Mouse (Mus musculus) testis, adult 2 months (tissue): ENCODE measurements around the gene Ano1. TPM values are rescaled to one million over a fixed set of nuclear protein-coding genes. Genes with fewer than 3 reads are reported as not detected.

ENCODE experiments used
- H3K27ac ChIP-seq: fragments of 200-500 bp; 2 replicates; pipeline ENCODE4 v1.5.1; 2012; ENCODE audit warnings: low read depth, low read length; ENCODE audit not compliant: control insufficient read depth, insufficient read depth
- H3K27me3 ChIP-seq: fragments of 200-500 bp; 2 replicates; pipeline ENCODE4 v1.6.1; 2012; ENCODE audit warnings: mild to moderate bottlenecking, low read length, moderate library complexity; ENCODE audit not compliant: control insufficient read depth, insufficient read depth
- H3K36me3 ChIP-seq: fragments of 200-500 bp; 2 replicates; pipeline ENCODE4 v1.6.1; 2012; ENCODE audit warnings: mild to moderate bottlenecking, low read length; ENCODE audit not compliant: control insufficient read depth, insufficient read depth
- H3K4me1 ChIP-seq: fragments of 200-500 bp; 2 replicates; pipeline ENCODE4 v1.6.1; 2012; ENCODE audit warnings: low read length; ENCODE audit not compliant: control insufficient read depth, insufficient read depth
- H3K4me3 ChIP-seq: fragments of 200-500 bp; 2 replicates; pipeline ENCODE4 v1.5.1; 2012; ENCODE audit warnings: low read depth, mild to moderate bottlenecking, low read length, moderate library complexity, mixed read lengths; ENCODE audit not compliant: control insufficient read depth
- CTCF ChIP-seq: fragments of 200-500 bp; IDR thresholded peaks from 2 replicates; pipeline ENCODE4 v1.5.1; 2012; ENCODE audit warnings: low read depth, mild to moderate bottlenecking, inconsistent platforms, low read length, moderate library complexity; ENCODE audit not compliant: control insufficient read depth, insufficient read depth, insufficient replicate concordance
- POLR2A ChIP-seq: fragments of 200-500 bp; IDR thresholded peaks from 2 replicates; pipeline ENCODE4 v1.6.1; 2012; ENCODE audit warnings: low read depth, mild to moderate bottlenecking, inconsistent platforms, low read length, moderate library complexity; ENCODE audit not compliant: control insufficient read depth
- polyA plus RNA-seq: library from polyadenylated mRNA; depleted of rRNA; stranded (reverse); fragments of >200 nt; gene quantifications from 2 replicates; pipeline ENCODE4 v1.2.3, GENCODE M21; 2012

Ano1 gene
- polyA plus RNA-seq, 1 experiment = 28.2 TPM

DNA sequence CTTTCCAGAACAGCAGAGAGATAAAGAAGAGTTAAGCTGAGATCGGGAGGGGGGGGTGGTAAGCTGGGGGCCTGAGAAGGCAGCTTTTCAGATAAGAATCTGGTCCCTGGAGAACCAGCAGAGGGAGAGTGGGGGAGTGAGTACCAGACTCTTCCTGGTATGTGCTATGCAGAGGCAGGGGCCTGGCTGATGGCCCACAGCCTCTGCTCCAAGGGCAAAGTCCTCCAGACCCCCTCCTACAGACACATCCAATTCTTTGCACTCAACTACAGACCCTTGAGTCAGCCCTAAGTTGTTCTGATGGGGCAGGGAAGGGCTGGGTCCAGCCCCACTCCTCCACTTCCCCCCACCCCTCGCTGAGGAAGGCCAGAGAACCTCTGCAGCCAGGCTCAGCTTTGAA lies 61.9 kb downstream of the Ano1 start:
- Histone ChIP-seq H3K36me3 (no peaks in the 10 kb centered on the region), H3K4me1 (peaks cover 8% of the 10 kb centered on the region), H3K27ac (no peak overlapping the region), H3K4me3 (no peak overlapping the region), H3K27me3 (no peaks in the 10 kb centered on the region)
- TF ChIP-seq POLR2A = no peak
- no peak for TF ChIP-seq CTCF

DNA sequence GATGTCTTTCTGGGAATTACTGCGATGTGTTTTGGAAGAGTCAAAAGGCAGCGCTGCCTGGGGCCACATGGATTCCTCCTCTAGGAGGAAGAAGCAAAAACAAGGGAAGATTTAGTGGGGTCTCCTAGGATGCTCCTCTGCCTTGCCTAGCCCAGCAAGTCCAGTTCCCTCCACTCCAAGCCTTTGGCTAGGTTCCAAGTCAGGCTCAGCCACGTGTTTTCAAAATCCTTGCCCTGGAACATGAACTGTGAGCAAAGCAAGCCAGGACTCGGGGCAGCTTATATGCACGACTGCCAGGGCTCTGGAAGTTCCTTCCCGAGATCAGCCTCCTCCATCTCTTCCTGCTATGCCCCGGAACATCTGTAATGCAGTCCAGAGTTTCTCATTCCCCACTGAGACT lies 62.6 kb downstream of the Ano1 start:
- TF ChIP-seq POLR2A = no peak
- Histone ChIP-seq H3K4me1 (peaks cover 8% of the 10 kb centered on the region), H3K4me3 (no peak overlapping the region), H3K36me3 (no peaks in the 10 kb centered on the region), H3K27ac (no peak overlapping the region), H3K27me3 (no peaks in the 10 kb centered on the region)

DNA sequence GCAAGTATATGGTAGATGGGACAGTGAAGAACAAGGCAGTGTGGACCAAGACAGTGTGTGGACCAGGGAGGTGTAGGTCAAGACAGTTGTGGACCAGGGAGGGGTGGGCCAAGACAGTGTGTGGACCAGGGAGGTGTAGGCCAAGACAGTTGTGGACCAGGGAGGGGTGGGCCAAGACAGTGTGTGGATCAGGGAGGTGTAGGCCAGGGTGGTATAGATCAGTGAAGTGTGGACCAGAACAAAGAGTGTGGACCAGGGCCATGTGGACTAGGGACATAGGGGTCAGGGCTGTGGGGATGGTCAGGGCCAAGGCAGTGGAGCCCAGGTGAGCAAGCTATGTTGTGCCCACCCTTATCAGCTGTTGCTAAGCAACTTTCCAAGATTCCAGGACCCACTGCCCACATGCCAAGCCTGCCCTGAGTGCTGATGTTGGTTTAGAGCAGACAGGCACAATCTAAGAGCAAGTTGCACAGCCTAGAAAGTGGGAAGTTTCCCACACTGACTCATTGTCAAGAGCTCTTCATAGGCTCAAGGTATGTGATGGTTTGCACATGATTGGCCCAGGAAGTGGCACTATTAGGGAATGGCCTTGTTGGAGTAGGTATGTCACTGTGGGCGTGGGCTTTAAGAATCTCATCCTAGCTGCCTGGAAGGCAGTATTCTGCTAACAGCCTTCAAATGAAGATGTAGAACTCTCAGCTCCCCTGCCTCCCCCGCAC lies 64.0 kb downstream of the Ano1 start:
- Histone ChIP-seq H3K27ac (no peak overlapping the region), H3K4me3 (no peak overlapping the region), H3K4me1 (peaks cover 8% of the 10 kb centered on the region), H3K27me3 (no peaks in the 10 kb centered on the region), H3K36me3 (no peaks in the 10 kb centered on the region)
- no peak; the same call in 1 of the 2 replicates for TF ChIP-seq POLR2A
- TF ChIP-seq CTCF = no peak; the same call in 1 of the 2 replicates

DNA sequence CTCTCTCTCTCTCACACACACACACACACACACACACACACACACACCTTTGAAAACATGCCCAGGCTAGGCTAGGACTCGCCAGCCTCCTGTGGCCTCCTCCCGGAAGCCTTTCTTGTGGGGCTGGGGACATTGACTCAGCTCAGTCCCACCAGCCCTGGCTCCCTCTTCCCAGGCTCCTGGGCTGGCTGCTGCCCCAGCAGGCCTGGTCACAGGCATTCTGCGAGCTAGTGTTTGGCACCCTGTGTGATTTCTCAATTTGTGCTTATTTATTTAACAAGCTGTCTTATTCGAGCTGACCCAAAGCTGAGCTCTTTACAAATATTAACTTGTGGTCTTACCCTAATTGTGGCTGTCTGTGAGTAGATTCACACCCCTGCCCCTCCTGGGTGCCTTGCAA lies 66.8 kb downstream of the Ano1 start:
- TF ChIP-seq POLR2A = no peak
- no peak for TF ChIP-seq CTCF
- H3K36me3 ChIP-seq = no peaks in the 10 kb centered on the region
- H3K4me1 ChIP-seq = peaks cover 8% of the 10 kb centered on the region

DNA sequence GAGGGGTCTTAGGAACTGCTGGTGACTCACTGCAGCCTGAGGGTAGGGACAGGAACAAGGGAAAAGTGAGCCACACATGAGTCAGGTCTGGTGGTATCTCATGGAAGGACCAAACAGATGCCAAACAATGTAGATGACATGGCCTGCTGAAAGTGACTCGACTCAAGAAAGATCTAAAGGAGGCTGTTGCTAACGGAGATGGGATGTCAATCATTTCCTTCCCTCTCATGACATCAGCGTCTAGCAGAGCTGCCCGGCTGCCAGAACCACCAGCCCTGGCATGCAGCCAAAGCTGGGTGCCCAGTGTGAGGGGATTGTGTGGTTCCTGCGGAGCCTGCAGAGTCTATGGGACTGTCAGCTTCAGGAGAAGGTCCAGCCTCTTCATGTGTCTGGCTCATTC lies 67.3 kb downstream of the Ano1 start:
- Histone ChIP-seq H3K4me3 (no peak overlapping the region), H3K27ac (no peak overlapping the region), H3K4me1 (peaks cover 8% of the 10 kb centered on the region), H3K36me3 (no peaks in the 10 kb centered on the region), H3K27me3 (no peaks in the 10 kb centered on the region)
- TF ChIP-seq POLR2A (no peak), CTCF (no peak)

More for the DNA sequence above, 66.8 kb downstream of the Ano1 start:
- H3K27ac ChIP-seq = no peak overlapping the region
- no peaks in the 10 kb centered on the region for H3K27me3 ChIP-seq
- H3K4me3 ChIP-seq = no peak overlapping the region

DNA sequence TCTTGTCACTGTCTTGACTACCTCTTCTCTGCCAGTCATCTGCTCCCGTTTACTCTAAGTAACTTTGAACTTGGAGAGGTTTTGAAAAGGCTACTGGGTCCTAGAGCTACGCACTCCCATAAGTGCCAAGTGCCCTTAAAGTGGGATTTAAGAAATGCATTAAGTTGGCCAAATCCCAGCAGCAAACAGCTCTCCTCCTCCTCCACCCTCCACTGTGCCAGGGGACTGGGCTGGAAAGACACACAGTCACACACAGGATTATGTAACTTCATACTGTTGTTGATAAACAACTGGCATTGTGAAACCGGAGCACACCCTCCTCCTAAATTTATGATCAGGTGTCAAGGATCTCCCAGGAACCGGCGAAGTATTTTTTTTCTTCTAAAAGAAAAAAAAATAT lies 71.7 kb downstream of the Ano1 start:
- Histone ChIP-seq H3K4me3 (no peak overlapping the region), H3K36me3 (no peaks in the 10 kb centered on the region), H3K27me3 (no peaks in the 10 kb centered on the region), H3K27ac (no peak overlapping the region), H3K4me1 (peaks cover 8% of the 10 kb centered on the region)
- TF ChIP-seq CTCF = no peak
- TF ChIP-seq POLR2A = no peak

DNA sequence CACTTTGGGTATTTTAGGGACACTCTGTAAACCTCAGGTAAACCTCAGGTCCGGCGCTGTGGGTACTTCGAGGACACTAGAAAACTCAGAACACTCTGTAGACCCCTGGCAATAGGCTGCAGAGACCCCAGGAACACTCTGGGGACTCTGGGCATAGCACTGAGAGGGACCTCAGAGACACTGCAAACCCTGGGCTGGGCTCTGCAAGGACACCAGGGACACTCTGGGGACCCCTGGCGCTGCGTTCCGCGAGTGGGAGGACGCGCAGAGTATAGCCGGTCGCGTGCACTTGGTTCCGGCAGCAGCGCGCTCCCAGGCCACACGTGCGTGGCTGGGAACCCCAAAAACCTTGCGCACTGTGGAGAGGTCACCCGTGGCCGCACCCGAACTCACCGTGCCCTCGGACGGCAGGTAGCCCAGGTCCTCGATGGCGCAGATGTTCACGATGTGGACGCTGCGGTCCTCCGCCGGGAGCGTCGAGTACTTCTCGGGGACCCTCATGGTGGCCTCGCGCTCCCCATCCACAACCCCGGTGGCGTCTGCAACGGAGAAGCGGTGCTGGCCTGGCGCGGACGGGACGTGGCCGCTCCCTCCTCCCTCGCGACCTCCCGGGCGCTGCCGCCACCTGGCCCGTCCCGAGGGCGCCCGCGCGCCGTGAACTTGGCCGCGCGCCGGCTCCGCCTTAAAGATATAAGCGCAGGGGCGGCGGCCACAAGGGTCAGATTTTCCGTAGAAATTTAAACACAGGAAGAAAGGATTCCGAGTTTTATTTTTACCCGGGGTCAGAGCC lies 73.3 kb downstream of the Ano1 start:
- no peaks in the 10 kb centered on the region for H3K36me3 ChIP-seq
- H3K27ac ChIP-seq = no peak overlapping the region
- peaks cover 8% of the 10 kb centered on the region for H3K4me1 ChIP-seq
- no peaks in the 10 kb centered on the region for H3K27me3 ChIP-seq
- no peak for TF ChIP-seq POLR2A
- TF ChIP-seq CTCF = no peak
- H3K4me3 ChIP-seq = peak overlapping the region; percentile 77
